Mouse (Mus musculus) layer of hippocampus, adult 2 months (tissue): ENCODE measurements around the gene Zbtb34. TPM values are rescaled to one million over a fixed set of nuclear protein-coding genes. Genes with fewer than 3 reads are reported as not detected.

Source experiments
- DNase-seq, 2 experiments: peaks; one replicate each; pipeline ENCODE4 v3.0.0; 2022; ENCODE audit warnings: low spot score in 2 of 2
- H3K27ac ChIP-seq: fragments of 200-600 bp; 2 replicates; pipeline ENCODE4 v1.8.1; 2022
- H3K4me3 ChIP-seq: fragments of 200-600 bp; 2 replicates; pipeline ENCODE4 v1.8.1; 2022; ENCODE audit warnings: mild to moderate bottlenecking
- CTCF ChIP-seq: fragments of 200-600 bp; conservative IDR thresholded peaks from 2 replicates; pipeline ENCODE4 v1.8.1; 2022; ENCODE audit warnings: antibody characterized with exemption, mild to moderate bottlenecking, moderate library complexity
- total RNA-seq, 2 experiments: library from RNA; stranded (reverse); gene quantifications; 2 replicates each; pipeline ENCODE4 v1.2.3; 2021

Zbtb34 gene
- total RNA-seq, 2 experiments from 2014 or later, result 13.9 to 14.8 TPM

DNA sequence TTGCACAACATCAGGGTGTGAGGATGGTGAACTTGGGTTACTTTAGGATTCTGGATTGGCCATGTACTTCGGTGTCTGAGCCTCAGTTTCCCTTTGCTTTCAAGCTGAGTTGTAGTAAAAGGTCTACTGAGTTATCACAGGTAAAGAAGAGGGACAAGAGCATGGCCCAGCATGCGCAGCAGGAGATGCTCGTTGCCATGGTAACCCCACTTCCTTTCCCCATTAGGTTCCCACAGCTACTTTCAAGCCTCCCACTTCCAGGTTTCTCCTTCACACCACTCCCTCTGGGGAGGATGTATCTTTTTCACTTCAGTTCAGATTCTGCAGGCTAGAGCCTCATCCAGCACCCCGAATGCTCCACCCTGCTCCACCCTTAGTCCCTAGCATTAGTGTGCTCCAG, 9.8 kb upstream of the Zbtb34 start:
- TF ChIP-seq CTCF, result no peak
- peak in 1 of 2 experiments; percentile 62 for DNase-seq
- Histone ChIP-seq H3K27ac (no peak overlapping the region), H3K4me3 (no peak overlapping the region)

DNA sequence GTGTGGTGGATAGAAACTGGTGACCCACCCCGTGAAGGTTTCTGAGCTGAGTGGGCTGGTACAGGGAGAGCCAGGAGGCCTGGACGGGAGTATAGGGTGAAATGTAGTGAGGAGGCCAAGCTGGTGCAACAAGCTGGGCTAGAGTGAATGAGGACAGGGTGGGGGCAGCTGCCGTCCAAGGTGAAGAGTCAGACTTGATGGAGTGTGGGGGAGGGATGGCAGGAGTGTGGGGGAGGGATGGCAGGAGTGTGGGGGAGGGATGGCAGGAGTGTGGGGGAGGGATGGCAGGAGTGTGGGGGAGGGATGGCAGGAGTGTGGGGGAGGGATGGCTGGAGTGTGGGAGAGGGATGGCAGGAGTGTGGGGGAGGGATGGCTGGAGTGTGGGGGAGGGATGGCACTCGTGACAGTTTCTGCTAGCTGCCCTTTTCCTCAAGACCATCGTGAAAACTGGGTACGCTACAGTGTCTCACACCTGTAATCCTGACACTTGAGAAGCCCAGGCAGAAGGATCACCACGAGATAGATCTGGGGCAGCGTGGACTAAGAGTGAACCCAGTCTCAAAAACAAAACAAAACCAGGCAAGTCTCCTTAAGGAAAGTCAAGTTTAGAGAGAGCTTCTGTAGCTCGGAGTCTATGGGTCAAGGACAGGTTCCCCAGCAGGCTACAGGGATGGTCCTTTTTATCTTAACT, 9.0 kb upstream of the Zbtb34 start:
- no peak overlapping the region for H3K27ac ChIP-seq
- no peak for DNase-seq
- no peak for TF ChIP-seq CTCF
- no peak overlapping the region for H3K4me3 ChIP-seq

- TF ChIP-seq CTCF, result no peak
- Histone ChIP-seq H3K4me3 (no peak overlapping the region), H3K27ac (no peak overlapping the region)
- no peak for DNase-seq
Measured at GRCm38 (mm10) chr2:33439471-33439881, 8.4 kb upstream of the Zbtb34 start.

DNA sequence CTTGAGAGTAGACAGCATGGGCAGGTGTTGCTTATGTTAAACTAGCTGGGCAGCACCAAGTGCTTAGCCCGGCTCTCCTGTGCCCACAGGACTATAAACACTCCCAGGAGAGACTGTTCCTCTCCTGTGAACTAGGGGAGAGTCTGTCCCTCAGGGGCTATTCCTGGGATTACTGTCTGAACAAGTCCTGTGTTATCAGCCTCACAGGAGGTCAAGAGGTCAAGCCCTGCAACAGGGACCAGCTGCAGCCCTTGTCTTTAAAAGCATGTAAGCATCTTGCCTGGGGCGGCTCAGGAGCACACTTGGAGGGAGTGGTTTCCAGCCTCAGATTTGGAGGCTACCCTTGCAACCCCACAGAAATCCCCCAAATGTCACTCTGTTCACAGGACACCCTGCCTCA, 7.3 kb upstream of the Zbtb34 start:
- no peak overlapping the region for H3K27ac ChIP-seq
- DNase-seq, result no peak
- H3K4me3 ChIP-seq, result no peak overlapping the region
- no peak for TF ChIP-seq CTCF

DNA sequence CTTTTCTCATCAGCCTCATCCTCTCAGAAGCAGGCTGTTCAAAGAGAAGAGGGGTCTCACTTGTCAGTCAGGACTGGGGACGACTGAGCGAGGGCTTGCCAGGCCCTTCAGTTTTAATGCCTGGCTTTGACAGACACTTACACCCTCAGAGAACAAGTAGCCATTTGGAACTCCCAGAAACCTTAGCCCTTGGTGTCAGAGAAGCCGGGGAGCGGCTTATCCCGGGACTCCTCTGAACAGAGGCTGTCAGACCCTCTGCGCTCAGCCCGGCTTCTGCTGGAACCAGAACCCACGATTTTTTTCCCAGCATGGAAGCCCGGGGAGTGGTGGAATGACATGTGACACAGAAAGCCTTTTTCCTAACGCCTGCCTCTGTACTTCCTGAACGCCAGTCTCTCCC, 6.1 kb upstream of the Zbtb34 start:
- no peak overlapping the region for H3K27ac ChIP-seq
- TF ChIP-seq CTCF, result no peak
- no peak overlapping the region for H3K4me3 ChIP-seq
- no peak for DNase-seq

DNA sequence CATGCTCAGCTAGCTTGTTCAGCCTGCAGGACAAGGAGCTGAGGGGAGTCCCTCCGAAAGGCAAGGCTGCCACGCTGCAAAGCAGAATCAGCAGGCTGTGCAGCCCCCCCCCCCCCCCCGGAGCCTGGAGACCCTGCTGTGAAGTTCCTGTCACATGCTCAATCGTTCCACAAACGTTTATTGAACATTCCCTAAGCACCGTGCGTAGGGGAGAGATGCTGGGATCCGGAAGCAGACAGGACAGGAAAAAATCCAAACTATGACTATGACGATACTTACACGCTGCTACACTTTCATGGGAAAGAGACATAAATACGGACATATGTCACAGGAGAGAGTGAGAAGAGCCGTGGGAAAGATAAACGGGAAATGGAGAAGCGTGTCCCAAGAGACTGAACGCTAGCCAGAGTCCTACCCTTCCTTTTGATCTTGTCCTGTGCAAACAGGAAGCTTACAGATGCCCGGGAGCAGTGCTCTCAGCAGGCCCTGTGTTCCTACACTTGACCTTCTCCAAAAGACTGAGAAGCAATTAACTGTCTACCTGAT, 5.0 kb upstream of the Zbtb34 start:
- DNase-seq, result no peak
- TF ChIP-seq CTCF, result no peak
- Histone ChIP-seq H3K4me3 (peak overlapping the region; percentile 17; the same call in 1 of the 2 replicates), H3K27ac (peak overlapping the region; percentile 23; the same call in 1 of the 2 replicates)

DNA sequence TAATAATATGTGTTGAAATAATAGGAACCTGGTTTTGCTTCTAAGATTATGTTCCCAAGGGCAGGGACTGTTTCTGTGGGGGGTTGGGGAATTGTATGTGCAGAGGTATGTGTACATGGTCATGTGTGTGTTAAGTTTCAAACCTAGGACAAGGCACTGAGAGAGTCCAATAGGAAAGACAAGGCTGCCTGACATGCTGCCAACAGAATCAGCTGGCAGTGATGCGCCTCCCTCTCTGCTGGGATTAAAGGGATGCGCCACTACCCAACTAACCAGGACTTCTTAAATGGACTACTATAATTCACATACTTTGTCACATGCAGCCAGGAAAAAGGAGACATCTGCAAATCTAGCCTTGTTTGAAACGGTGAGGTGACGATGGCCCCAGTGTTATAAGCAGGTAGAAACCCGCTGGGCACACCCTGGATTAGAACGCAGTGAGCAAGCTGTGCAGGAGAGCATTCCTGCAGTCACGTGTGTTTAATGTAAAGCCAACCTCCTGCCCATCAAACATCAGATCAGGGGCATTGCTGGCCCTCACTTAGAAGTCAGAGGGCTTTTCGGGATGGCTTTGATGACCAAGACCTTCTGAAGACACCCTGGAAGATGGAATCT, 4.0 kb upstream of the Zbtb34 start:
- Histone ChIP-seq H3K27ac (peak overlapping the region; percentile 23; the same call in 1 of the 2 replicates), H3K4me3 (no peak overlapping the region)
- no peak for TF ChIP-seq CTCF
- no peak for DNase-seq

DNA sequence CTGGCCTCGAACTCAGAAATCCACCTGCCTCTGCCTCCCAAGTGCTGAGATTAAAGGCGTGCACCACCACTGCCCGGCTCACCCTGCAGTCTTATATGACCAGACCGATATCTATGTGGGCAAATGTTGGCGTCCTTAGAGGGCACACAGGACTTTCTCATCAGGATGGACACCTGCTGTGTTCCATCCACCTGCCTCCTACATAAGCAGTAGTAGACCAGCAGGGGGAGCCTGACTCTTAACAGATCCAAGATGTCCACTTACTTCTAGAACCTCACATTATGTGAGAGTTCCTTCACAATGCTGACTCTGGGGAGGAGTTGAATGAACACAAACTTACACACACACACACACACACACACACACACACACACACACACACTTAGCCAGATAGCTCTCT, 1.8 kb upstream of the Zbtb34 start:
- DNase-seq, result peak in 1 of 2 experiments; percentile 62

DNA sequence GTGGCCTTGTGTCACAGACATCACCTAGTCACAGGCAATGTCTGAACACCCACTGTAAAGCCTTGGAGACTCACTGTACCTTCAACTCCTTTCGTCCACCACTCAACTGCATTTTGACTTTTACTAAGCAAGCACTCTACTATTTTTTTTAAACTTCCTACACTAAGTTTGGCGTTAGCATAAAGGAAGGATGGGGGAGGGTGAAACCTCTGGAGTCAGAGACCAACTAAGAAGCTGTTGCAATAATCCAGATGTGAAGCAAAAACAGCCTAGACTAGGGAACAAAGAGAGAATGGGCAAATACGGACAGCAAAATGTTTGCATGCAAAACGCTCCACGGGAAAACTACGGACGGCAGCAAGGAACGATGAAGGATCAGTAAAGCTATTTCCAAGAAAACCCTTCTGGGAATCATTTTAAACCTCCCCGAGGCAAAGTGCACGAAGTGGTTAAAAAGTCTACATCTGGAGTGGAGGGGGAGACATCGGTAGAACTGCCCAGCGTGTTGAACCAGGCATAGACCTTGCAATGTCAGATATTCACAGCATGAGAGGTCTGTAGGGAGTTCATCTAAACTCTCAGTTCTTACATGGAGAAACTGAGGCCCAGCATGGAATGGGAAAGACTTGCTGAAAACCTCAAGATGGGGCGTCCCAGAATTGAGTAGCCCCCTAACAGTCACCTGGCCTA, 898 bp downstream of the Zbtb34 start:
- Histone ChIP-seq H3K27ac (peak overlapping the region; percentile 93; the same call in 1 of the 2 replicates), H3K4me3 (peak overlapping the region; percentile 89)
- no peak for DNase-seq
- no peak for TF ChIP-seq CTCF

More for the DNA sequence above, 1.8 kb upstream of the Zbtb34 start:
- Histone ChIP-seq H3K27ac (no peak overlapping the region), H3K4me3 (no peak overlapping the region)
- TF ChIP-seq CTCF, result peak; percentile 72

GRCm38 (mm10) chr2:33429339-33429738, 1.8 kb downstream of the Zbtb34 start:
- Histone ChIP-seq H3K4me3 (peak overlapping the region; percentile 89), H3K27ac (peak overlapping the region; percentile 93; the same call in 1 of the 2 replicates)
- TF ChIP-seq CTCF, result no peak
- DNase-seq, result no peak

GRCm38 (mm10) chr2:33426640-33427398, 4.3 kb downstream of the Zbtb34 start:
- H3K4me3 ChIP-seq, result no peak overlapping the region
- no peak for DNase-seq
- TF ChIP-seq CTCF, result no peak
- no peak overlapping the region for H3K27ac ChIP-seq

DNA sequence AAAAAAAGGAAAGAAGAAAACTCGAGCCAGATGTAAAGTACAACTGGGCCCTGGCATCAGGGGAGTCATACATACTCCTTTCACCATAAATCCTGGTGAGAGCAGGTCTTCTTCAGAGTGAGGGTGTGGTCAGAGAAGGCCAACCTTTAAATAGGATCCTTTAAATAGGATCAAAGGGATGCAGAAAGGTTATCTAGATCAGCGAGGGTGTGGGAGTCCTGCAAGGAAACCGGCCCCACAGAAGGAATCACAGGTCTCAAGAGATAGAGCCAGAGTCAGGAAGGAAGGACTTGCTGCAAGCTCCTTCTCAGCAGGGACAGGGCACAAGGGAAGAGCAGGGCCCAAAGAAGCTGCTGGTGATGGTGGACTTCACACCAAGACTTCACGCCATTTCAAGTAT, 13.7 kb downstream of the Zbtb34 start:
- no peak for TF ChIP-seq CTCF

More for the DNA sequence above, 13.7 kb downstream of the Zbtb34 start:
- no peak for DNase-seq
- H3K27ac ChIP-seq, result no peak overlapping the region
- H3K4me3 ChIP-seq, result no peak overlapping the region
